Mouse (Mus musculus): Measurements from ENCODE around the gene Cebpzos. TPM values are rescaled to one million over a fixed set of nuclear protein-coding genes. Genes with fewer than 3 reads are reported as not detected.
A peak's percentile ranks its signal among the peaks of the same experiment; 100 is the strongest.

The Cebpzos gene
- total RNA-seq, 4 experiments from 2014 or later, result 24.4 to 31.5 (median 28.3) TPM

DNA sequence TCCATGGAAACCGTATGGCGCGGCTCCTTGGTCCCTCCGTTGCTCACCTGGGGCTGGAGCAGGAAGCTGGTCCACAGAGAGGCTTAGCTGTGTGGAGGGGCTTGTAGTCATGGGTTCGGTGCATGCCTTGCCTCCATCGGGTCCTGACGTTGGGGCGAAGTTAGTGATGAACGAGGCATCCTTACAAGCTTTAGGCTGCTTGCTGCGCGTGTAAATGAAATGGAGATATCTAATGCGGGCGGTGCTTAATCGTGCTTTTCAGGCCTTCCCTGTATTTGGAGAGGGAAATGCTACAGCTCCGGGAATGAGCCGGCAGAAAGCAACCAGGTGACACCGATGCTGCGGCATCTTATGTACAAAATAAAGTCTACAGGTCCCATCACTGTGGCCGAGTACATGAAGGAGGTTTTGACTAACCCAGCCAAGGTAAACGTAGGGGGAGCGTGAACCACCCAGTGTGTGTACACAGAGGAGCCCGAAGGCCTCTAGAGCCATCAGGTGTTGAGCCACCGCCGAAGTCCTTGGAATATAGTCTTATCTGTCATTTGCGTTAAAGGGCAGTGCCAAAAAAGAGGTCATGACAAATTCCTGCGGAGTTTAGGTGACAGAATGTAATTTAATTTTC lies 21.0 kb downstream of the Cebpzos start:
- no peak for DNase-seq (ENCODE audit: low spot score in 2 of 2)

DNA sequence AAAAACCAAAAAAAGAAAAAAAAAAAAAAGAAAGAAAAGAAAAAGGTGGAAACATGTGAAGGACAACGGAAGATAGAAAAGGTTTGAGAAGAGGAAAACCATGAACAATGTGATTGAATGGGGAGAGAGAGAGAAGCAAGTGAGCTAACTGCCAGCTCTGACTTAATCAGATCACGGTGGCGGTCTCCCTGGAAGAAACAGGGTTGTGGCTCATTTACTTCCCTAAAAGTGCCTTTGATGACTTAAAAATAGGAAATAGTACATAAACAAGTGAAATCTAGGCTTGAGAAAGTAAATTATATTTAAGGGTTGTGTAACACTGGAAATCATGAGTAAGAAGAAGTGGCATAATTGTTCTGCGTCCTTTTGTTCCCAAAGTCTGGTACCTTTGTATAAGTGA lies 22.6 kb downstream of the Cebpzos start:
- DNase-seq (ENCODE audit: low spot score in 2 of 2), result no peak

DNA sequence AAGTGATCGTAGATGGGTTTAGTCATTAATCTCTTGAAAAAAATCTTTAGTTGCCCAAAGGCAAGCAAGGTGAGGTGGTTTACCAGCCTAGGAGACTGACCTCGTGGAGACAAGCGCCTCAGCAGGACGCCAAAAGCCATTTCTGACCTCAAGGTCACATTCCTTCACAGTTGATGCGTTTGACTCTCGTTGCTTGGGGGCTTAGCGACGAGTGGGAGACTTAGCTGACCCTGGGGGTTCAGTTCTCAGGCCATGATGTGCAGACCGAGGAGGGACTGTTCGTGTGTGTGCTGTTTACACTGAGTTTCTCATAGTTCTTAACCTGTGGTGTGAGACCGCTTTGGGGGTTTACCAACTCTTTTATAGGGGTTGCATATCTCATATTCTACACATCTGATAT lies 26.3 kb downstream of the Cebpzos start:
- no peak for DNase-seq (ENCODE audit: low spot score in 2 of 2)

DNA sequence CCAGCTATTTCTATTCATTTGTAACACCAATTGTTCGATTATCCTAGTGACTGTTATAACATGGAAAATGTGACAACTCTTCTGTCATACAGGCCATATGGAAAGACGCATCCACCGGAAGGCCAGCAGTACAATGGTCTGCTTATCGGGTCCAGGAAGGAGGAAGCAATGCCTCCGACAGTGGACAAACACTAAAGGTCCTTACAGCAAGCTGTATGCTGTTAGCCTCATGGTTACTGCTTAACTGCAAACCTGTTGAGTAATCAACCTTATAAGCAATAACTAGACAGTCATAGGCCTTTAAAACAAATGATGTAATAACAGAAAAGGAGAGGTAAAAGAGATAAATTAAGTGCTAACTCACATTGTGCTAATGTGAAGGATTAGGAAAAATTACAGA lies 34.9 kb downstream of the Cebpzos start:
- no peak for DNase-seq (ENCODE audit: low spot score in 2 of 2)

DNA sequence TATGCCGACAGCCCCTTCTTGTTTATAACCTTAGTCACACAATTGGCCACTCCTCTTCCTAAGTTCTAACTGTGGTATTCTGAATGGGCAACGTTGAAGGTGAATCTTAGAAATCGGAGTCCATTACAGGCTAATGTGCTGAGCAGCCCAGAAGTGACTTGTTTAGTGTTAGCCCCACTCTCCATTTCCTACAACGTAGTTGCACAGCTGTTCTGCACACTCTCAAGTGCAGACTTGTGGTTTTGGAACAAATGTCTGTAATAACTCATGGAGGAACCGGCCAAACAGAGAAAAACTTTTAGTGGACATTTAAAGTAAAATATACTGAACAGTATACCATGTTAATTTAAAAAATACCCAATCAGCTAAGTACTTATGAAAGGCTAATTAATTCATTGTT lies 35.8 kb downstream of the Cebpzos start:
- DNase-seq (ENCODE audit: low spot score in 2 of 2), result no peak

DNA sequence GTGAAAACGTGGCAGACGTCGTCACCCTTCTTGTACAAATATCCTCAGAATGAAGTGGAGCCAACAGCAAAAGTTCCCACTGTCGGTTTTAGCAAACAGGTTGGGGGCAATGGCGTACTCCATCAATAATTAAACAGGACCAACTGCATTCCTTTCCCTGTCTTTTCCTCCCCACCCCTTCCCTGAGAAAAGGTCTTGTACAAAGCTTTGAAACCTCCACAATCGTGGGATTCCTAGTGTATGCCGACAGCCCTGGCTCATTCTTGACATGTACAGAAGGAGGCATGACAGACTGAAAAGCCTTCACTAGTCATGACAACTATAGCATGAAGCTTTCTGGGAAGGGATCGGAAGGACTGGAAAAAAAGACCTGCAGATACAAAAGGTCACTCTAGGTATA lies 36.9 kb downstream of the Cebpzos start:
- no peak for DNase-seq (ENCODE audit: low spot score in 2 of 2)

DNA sequence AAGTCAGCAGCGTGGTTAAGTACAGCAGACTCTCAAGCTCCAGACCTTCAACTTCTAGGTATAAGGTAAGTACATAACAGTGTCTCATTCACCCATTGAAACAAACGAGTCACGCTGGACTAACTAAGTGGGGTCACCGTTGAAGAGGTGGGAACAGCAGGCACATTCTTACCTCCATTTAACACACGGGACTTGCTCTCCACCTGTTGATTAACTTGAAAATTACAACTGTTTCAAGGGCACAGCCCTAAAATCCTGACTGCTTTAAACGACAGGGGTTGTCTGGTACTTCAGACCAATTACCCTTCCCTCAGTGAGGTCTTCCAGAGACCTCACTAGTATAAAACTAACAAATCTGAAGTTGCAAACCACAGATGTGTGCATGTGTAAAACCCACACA lies 43.2 kb downstream of the Cebpzos start:
- DNase-seq (ENCODE audit: low spot score in 2 of 2), result no peak

DNA sequence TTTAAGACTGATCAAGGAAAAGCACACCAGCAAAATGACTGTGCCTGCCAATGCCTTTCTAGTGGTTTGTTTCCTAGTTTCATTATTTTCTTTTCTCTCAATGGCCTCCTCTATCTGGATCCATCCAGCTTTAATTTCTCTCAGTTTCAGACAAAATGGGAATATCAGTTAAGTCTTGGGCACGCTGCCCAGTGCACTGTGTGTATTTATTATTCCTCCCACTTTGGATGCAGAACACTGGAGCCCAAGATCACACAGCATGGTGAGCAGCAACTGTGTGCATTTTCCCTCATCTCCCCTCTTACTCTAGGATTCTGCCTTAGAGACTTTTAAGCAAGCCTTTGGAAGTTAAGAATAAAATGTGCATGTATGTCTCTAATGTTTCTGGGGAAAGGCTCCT lies 48.1 kb downstream of the Cebpzos start:
- DNase-seq (ENCODE audit: low spot score in 2 of 2), result peak in 1 of 2 experiments; percentile 11

DNA sequence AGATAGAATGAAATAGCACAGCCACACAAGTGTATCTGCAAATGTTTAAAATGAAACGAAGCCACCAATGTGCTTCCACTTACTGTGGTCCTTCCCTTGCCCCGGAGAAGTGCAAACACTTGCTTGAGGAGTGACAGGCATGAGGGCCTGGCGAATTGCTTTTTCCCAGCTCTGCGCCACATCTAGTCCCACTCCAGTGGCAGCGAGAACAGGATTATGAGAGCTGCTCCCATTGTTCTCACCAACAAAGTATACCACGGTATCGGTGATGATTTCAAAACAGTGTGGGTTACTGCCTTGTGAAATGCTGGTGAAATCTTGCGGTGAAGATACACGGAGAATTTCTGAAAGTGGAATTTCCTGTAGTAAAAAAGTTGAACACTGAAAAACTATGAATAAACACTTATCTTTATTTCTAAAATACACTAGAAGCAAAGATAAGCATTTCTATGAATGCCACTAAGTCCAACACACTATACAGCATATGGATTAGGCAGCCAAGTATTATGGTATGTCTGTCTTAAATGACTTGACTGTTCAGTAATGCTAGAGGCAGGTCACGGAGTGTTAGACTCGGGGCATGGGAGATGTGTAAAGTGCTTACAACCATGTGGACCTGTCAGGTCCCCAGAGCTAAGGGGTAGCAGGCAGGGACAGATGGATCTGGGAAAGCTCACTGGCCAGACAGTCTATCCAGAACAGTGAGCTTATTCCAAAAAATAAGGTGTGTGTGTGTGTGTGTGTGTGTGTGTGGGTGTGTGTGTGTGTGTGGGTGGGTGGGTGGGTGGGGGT lies 50.0 kb downstream of the Cebpzos start:
- no peak for DNase-seq (ENCODE audit: low spot score in 2 of 2)

DNA sequence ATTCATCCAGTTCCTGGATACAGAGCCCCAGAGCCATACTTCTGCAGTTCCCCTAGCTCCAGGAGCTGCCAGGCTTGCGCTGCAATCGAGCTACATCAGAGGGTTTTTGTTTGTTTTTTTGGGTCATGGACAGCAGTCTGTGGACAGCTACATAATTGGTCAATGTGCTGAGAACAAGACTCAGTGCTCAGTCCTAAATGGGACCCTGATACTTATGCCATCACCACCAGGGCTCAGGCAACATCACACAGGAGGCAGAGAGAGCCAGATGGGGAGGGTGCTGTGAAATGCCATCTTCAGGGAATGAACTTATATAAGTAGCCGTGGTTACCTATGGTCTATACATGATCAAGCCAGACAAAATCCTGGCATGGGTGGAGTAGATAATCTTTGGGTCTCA lies 52.2 kb downstream of the Cebpzos start:
- DNase-seq (ENCODE audit: low spot score in 2 of 2), result no peak

Other genes starting within 250 kb of the Cebpzos start
- gene Strn, start 179.3 kb upstream of the Cebpzos start, total RNA-seq (2022), result 10 to 100 TPM; 77.5 to 87.3 (median 83.9) TPM
- 10 to 100 TPM; 47.8 to 56.1 (median 53.1) TPM for gene Heatr5b, start 81.1 kb upstream of the Cebpzos start, total RNA-seq (2022)
- 10 to 100 TPM; 30.0 to 41.6 (median 38.7) TPM for gene Gpatch11, start 80.9 kb upstream of the Cebpzos start, total RNA-seq (2022)
- 10 to 100 TPM in 1 of 4 experiments, 1 to 10 TPM in 3; 5.8 to 13.6 (median 8.0) TPM for gene Eif2ak2, start 33.9 kb upstream of the Cebpzos start, total RNA-seq (2022)
- gene Sult6b1, start 9.5 kb upstream of the Cebpzos start, total RNA-seq (2022), result under 1 TPM in 2 of 4 experiments, not detected in 2; 0.46 to 0.68 TPM
- 10 to 100 TPM; 30.0 to 33.4 (median 31.0) TPM for gene Cebpz, start 20.6 kb downstream of the Cebpzos start, total RNA-seq (2022)
- 10 to 100 TPM; 47.1 to 57.8 (median 51.7) TPM for gene Ndufaf7, start 20.6 kb downstream of the Cebpzos start, total RNA-seq (2022)
- 10 to 100 TPM; 13.2 to 14.5 (median 13.8) TPM for gene Prkd3, start 104.3 kb downstream of the Cebpzos start, total RNA-seq (2022)
- gene Qpct, start 135.4 kb downstream of the Cebpzos start, total RNA-seq (2022), result 10 to 100 TPM; 10.6 to 16.3 (median 13.5) TPM